Mouse (Mus musculus) right cerebral cortex, postnatal 25 days (tissue): ENCODE measurements around the gene Crebzf.

ENCODE experiments used
- DNase-seq: peaks from one replicate; pipeline ENCODE4 v3.0.0; 2022

The Crebzf gene

DNA sequence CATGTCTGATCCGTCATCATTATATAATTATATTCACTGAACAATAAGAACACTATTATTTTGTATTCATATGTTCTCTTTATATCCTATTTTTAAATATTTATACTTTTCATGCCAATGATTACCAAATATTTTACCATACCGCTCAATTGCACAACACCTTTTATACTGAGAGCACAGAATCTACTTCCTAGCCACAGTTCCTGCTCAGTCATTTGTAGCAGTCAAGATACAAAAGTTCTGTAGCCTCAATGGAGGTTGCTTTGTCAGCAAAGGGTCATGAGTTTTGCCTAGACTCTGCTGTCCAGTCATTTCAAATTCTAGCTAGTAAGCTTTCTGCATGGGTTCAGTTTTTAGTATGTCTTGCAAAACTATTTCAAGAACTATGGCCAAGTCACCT lies 40.1 kb downstream of the Crebzf start:
- no peak for DNase-seq
